Mouse (Mus musculus) bone marrow, adult 2 months (tissue): ENCODE results near the gene Bicd2. TPM values are rescaled to one million over a fixed set of nuclear protein-coding genes. Genes with fewer than 3 reads are reported as not detected.
A peak's percentile ranks its signal among the peaks of the same experiment; 100 is the strongest.

Experiments
- H3K27ac ChIP-seq: fragments of 200-500 bp; 2 replicates; pipeline ENCODE4 v1.5.1; 2012; ENCODE audit warnings: low read depth, mild to moderate bottlenecking, control low read depth, inconsistent platforms, low read length; ENCODE audit not compliant: control insufficient read depth, poor library complexity, insufficient read depth
- H3K4me1 ChIP-seq: fragments of 200-500 bp; 2 replicates; pipeline ENCODE4 v1.6.1; 2011; ENCODE audit warnings: low read length; ENCODE audit not compliant: control insufficient read depth, insufficient read depth
- H3K4me3 ChIP-seq: fragments of 200-500 bp; replicated peaks from 2 replicates; pipeline ENCODE3; 2011; ENCODE audit warnings: mild to moderate bottlenecking, low read depth, low read length, control low read depth; ENCODE audit not compliant: control insufficient read depth
- CTCF ChIP-seq: fragments of 200-500 bp; IDR thresholded peaks from 2 replicates; pipeline ENCODE4 v1.5.1; 2011; ENCODE audit warnings: low read length, control low read depth; ENCODE audit not compliant: control insufficient read depth, insufficient read depth
- POLR2A ChIP-seq: fragments of 200-500 bp; IDR thresholded peaks from 2 replicates; pipeline ENCODE4 v1.6.1; 2011; ENCODE audit warnings: low read depth, mild to moderate bottlenecking, control low read depth, low read length, borderline replicate concordance; ENCODE audit not compliant: control insufficient read depth
- WGBS: fragments of 180-500 bp; shearing (Covaris S2); methylation state at CpG from one replicate; pipeline ENCODE4 v1.1.7; 2018; 5-methylcytosine and 5-hydroxymethylcytosine counted together
- polyA plus RNA-seq: library from polyadenylated mRNA; stranded (reverse); fragments of >200 nt; gene quantifications from 2 replicates; pipeline ENCODE4 v1.2.4, GENCODE M21; 2011; ENCODE audit warnings: low replicate concordance; ENCODE audit not compliant: missing spikeins, insufficient read depth, insufficient read length

Bicd2 gene
- polyA plus RNA-seq, 1 experiment: 23.2 TPM

GRCm38 (mm10) chr13:49372370-49373060 lies 31.1 kb downstream of the Bicd2 start:
- 90% methylated on average over 9 of the region's 9 CpGs for WGBS
- peaks cover 2% of the 10 kb centered on the region for H3K4me1 ChIP-seq
- TF ChIP-seq CTCF: no peak
- TF ChIP-seq POLR2A: no peak
- H3K4me3 ChIP-seq: no peak overlapping the region
- no peak overlapping the region for H3K27ac ChIP-seq

GRCm38 (mm10) chr13:49374304-49374703 lies 32.9 kb downstream of the Bicd2 start:
- TF ChIP-seq CTCF: no peak
- no peak for TF ChIP-seq POLR2A
- H3K4me1 ChIP-seq: peaks cover 5% of the 10 kb centered on the region

GRCm38 (mm10) chr13:49374730-49375129 lies 33.3 kb downstream of the Bicd2 start:
- 81% methylated on average over 6 of the region's 6 CpGs for WGBS
- H3K4me3 ChIP-seq: no peak overlapping the region
- no peak for TF ChIP-seq POLR2A
- no peak for TF ChIP-seq CTCF
- H3K27ac ChIP-seq: no peak overlapping the region
- peaks cover 5% of the 10 kb centered on the region for H3K4me1 ChIP-seq

More at GRCm38 (mm10) chr13:49374304-49374703, 32.9 kb downstream of the Bicd2 start:
- 87% methylated on average over 6 of the region's 6 CpGs for WGBS
- Histone ChIP-seq H3K27ac (no peak overlapping the region), H3K4me3 (no peak overlapping the region)

GRCm38 (mm10) chr13:49377608-49378007 lies 36.2 kb downstream of the Bicd2 start:
- peaks cover 3% of the 10 kb centered on the region; the same call in 1 of the 2 replicates for H3K4me1 ChIP-seq
- WGBS: 92% methylated on average over 6 of the region's 6 CpGs
- TF ChIP-seq POLR2A (no peak), CTCF (no peak)
- no peak overlapping the region for H3K27ac ChIP-seq
- H3K4me3 ChIP-seq: no peak overlapping the region

GRCm38 (mm10) chr13:49379301-49379700 lies 37.9 kb downstream of the Bicd2 start:
- Histone ChIP-seq H3K27ac (no peak overlapping the region), H3K4me3 (no peak overlapping the region), H3K4me1 (peaks cover 3% of the 10 kb centered on the region; the same call in 1 of the 2 replicates)
- 95% methylated on average over 20 of the region's 20 CpGs for WGBS
- no peak for TF ChIP-seq CTCF
- no peak for TF ChIP-seq POLR2A

- peak; percentile 96 for TF ChIP-seq CTCF
- no peak for TF ChIP-seq POLR2A
- H3K27ac ChIP-seq: no peak overlapping the region
- peaks cover 3% of the 10 kb centered on the region; the same call in 1 of the 2 replicates for H3K4me1 ChIP-seq
- no peak overlapping the region for H3K4me3 ChIP-seq
- 15% methylated on average over 3 of the region's 3 CpGs for WGBS
Observed at GRCm38 (mm10) chr13:49381230-49381629, 39.8 kb downstream of the Bicd2 start.

GRCm38 (mm10) chr13:49382997-49383396 lies 41.6 kb downstream of the Bicd2 start:
- H3K27ac ChIP-seq: no peak overlapping the region
- H3K4me3 ChIP-seq: no peak overlapping the region
- peaks cover 2% of the 10 kb centered on the region; the same call in 1 of the 2 replicates for H3K4me1 ChIP-seq
- WGBS: 94% methylated on average over 23 of the region's 23 CpGs
- no peak for TF ChIP-seq CTCF
- no peak for TF ChIP-seq POLR2A

- no peak for TF ChIP-seq POLR2A
- no peaks in the 10 kb centered on the region for H3K4me1 ChIP-seq
- no peak overlapping the region for H3K27ac ChIP-seq
- no peak overlapping the region for H3K4me3 ChIP-seq
- 88% methylated on average over 16 of the region's 16 CpGs for WGBS
Observed at GRCm38 (mm10) chr13:49384751-49385463, 43.5 kb downstream of the Bicd2 start.
